Mouse (Mus musculus): ENCODE measurements around the gene Lrp1. TPM values are rescaled to one million over a fixed set of nuclear protein-coding genes. Genes with fewer than 3 reads are reported as not detected.
A peak's percentile ranks its signal among the peaks of the same experiment; 100 is the strongest.

The Lrp1 gene
- polyA plus RNA-seq (2015; fragmentation: Nextera tagmentation; extraction: Ambion mirVana), result 101 and 108 TPM in 2 replicates

DNA sequence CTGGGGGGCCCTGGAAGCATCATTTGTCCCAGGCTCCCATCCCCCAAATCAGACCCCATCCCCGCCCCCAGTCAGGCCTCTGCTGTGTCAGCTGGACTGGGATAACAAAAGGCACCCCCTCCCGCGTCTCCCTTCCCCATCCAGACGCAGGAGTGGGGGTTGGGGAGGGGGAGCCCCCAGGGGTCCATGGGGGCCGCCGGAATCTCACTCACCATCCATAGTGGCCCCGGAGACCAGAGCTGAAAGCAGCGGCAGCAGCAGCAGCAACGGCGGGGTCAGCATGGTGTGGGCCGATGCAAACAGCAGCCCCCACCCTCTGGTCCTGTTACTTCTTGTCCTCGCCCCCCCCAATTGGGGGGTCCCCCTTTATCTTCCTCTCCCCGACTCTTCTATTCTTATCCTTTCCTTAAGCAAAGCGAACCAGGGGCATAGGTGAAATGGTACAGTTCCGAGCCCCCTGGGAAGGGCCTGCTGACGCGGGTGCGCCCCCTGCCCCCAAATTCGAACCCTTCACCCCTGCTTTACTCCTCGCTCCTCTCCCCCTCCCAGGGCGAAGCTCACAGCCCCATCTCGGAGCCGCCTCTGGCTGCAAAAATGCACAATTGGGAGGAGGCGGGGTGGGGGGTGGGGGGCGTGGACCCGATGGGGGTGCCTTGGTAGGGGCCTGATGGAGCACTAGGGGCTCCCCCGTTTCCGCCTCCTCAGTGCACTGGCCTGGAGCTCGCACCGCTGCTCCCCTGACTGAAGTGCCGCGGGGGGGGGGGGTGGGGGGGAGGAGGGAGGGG is at the start of gene Lrp1:
Gene Lrp1 (minus strand): TSS at position 743 of the 785 bp plus-strand sequence.
- 0% methylated on average over 25 of the region's 32 CpGs for WGBS

GRCm38 (mm10) chr10:127670185-127670584 is 49.2 kb upstream of the Lrp1 start:
- H3K4me1 ChIP-seq (replicated peaks), result peaks cover 39% of the 10 kb centered on the region
- H3K4me3 ChIP-seq, result no peak overlapping the region
- no peak overlapping the region for H3K27ac ChIP-seq
- H3K4me2 ChIP-seq, result no peak overlapping the region
- ATAC-seq (ENCODE audit: low FRiP score), result no peak
- WGBS, result 93% methylated on average over 2 of the region's 2 CpGs
- H3K9ac ChIP-seq, result no peak overlapping the region
- no peaks in the 10 kb centered on the region for H3K9me3 ChIP-seq
- no peaks in the 10 kb centered on the region for H3K36me3 ChIP-seq
- peaks cover 46% of the 10 kb centered on the region for H3K27me3 ChIP-seq

More for the DNA sequence above, at the start of gene Lrp1:
- H3K36me3 ChIP-seq, result 0 out of 2 replicates have a peak, but pooled peaks cover 3% of the 10 kb centered on the region
- ATAC-seq (ENCODE audit: low FRiP score), result peak; percentile 81
- H3K4me1 ChIP-seq (replicated peaks), result peaks cover 52% of the 10 kb centered on the region
- H3K27ac ChIP-seq, result peak within 1 kb of the TSS; percentile 95
- no peaks in the 10 kb centered on the region for H3K9me3 ChIP-seq
- H3K4me2 ChIP-seq, result peak within 1 kb of the TSS; percentile 84
- no peaks in the 10 kb centered on the region for H3K27me3 ChIP-seq
- peak within 1 kb of the TSS; percentile 97 for H3K9ac ChIP-seq
- H3K4me3 ChIP-seq, result peak within 1 kb of the TSS; percentile 91

- H3K27ac ChIP-seq, result no peak overlapping the region
- WGBS, result 24% methylated on average over 7 of the region's 7 CpGs
- no peak for ATAC-seq (ENCODE audit: low FRiP score)
- no peak overlapping the region for H3K9ac ChIP-seq
- no peak overlapping the region; the same call in 1 of the 2 replicates for H3K4me2 ChIP-seq
- no peak overlapping the region for H3K4me3 ChIP-seq
- H3K4me1 ChIP-seq (replicated peaks), result peaks cover 50% of the 10 kb centered on the region
- H3K36me3 ChIP-seq, result no peaks in the 10 kb centered on the region
- peaks cover 57% of the 10 kb centered on the region for H3K27me3 ChIP-seq
- H3K9me3 ChIP-seq, result no peaks in the 10 kb centered on the region
Measured at GRCm38 (mm10) chr10:127669170-127669569, 48.2 kb upstream of the Lrp1 start.

GRCm38 (mm10) chr10:127668093-127669050 is 47.4 kb upstream of the Lrp1 start, which contains the start of gene Nab2:
Nab2 (minus strand) TSS chr10:127668568.
- no peaks in the 10 kb centered on the region for H3K9me3 ChIP-seq
- 3% methylated on average over 39 of the region's 40 CpGs for WGBS
- no peaks in the 10 kb centered on the region for H3K36me3 ChIP-seq
- H3K9ac ChIP-seq, result peak within 1 kb of the TSS; percentile 67
- H3K27ac ChIP-seq, result peak within 1 kb of the TSS; percentile 74
- H3K4me1 ChIP-seq (replicated peaks), result peaks cover 53% of the 10 kb centered on the region
- peaks cover 65% of the 10 kb centered on the region for H3K27me3 ChIP-seq
- H3K4me3 ChIP-seq, result peak within 1 kb of the TSS; percentile 50
- no peak for ATAC-seq (ENCODE audit: low FRiP score)
- peak within 1 kb of the TSS; percentile 75 for H3K4me2 ChIP-seq

DNA sequence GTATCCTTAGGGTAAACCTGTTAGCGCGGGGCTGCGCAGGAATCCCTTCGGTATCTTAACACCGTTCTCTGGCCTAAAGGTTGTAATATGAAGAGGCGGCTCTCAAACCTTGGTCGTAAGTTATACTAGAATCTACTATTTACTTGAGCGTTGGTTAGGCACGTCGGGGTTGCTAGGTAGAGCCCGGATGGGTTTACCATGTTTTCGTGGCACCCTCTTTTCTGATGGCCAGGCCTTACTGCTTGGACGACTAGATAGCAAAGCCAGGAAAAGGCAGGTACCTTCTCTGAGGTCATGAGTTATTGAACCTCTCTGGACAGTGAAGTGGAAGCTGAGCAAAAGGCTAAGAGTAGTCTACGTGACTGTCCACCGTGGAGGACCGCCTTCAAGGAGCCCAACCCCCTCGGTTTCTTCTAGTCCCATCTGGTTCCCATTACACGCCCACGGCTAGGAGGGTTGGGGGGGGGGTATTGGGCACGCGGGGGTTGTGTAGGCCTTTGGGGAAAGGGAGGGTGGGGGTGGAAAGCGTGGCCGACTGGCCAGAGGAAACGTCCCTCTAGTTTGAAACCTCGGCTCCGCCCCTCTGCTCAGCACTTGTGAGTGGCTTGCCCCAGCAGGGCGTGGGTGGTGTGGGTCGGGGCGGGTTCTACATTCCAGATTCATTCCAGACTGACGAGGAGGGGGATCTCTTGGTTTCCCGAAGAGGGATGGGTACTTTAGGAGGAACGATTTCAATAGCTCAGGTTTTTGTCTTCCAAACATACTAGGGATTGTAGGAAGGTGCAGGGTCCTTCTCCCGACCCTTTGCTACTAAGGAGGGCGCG is 46.5 kb upstream of the Lrp1 start:
- no peak for ATAC-seq (ENCODE audit: low FRiP score)
- H3K9me3 ChIP-seq, result no peaks in the 10 kb centered on the region
- peak overlapping the region; percentile 75 for H3K4me2 ChIP-seq
- no peaks in the 10 kb centered on the region for H3K36me3 ChIP-seq
- H3K4me1 ChIP-seq (replicated peaks), result peaks cover 60% of the 10 kb centered on the region
- H3K4me3 ChIP-seq, result peak overlapping the region; percentile 50
- peak overlapping the region; percentile 74 for H3K27ac ChIP-seq
- WGBS, result 2% methylated on average over 35 of the region's 35 CpGs
- H3K27me3 ChIP-seq, result peaks cover 73% of the 10 kb centered on the region
- H3K9ac ChIP-seq, result peak overlapping the region; percentile 67

GRCm38 (mm10) chr10:127666501-127667268 is 45.7 kb upstream of the Lrp1 start, which contains the start of gene Nemp1:
Nemp1 (plus strand) TSS chr10:127666901.
- H3K27ac ChIP-seq, result peak within 1 kb of the TSS; percentile 74
- H3K4me2 ChIP-seq, result peak within 1 kb of the TSS; percentile 75
- H3K4me3 ChIP-seq, result peak within 1 kb of the TSS; percentile 50
- H3K36me3 ChIP-seq, result no peaks in the 10 kb centered on the region
- ATAC-seq (ENCODE audit: low FRiP score), result peak; percentile 43
- peaks cover 68% of the 10 kb centered on the region for H3K4me1 ChIP-seq (replicated peaks)
- under 1% methylated on average over 56 of the region's 73 CpGs for WGBS
- no peaks in the 10 kb centered on the region for H3K9me3 ChIP-seq
- peaks cover 81% of the 10 kb centered on the region for H3K27me3 ChIP-seq
- H3K9ac ChIP-seq, result peak within 1 kb of the TSS; percentile 67

GRCm38 (mm10) chr10:127665366-127666181 is 44.6 kb upstream of the Lrp1 start:
- Histone ChIP-seq H3K27ac (peak overlapping the region; percentile 27; the same call in 1 of the 2 replicates), H3K4me3 (peak overlapping the region; percentile 50), H3K4me1 (replicated peaks) (peaks cover 72% of the 10 kb centered on the region), H3K9me3 (no peaks in the 10 kb centered on the region), H3K36me3 (no peaks in the 10 kb centered on the region), H3K9ac (peak overlapping the region; percentile 67), H3K27me3 (peaks cover 92% of the 10 kb centered on the region), H3K4me2 (peak overlapping the region; percentile 75)
- ATAC-seq (ENCODE audit: low FRiP score), result no peak
- 3% methylated on average over 14 of the region's 14 CpGs for WGBS

- 11% methylated on average over 13 of the region's 13 CpGs for WGBS
- Histone ChIP-seq H3K9ac (no peak overlapping the region), H3K4me1 (replicated peaks) (peaks cover 72% of the 10 kb centered on the region), H3K36me3 (no peaks in the 10 kb centered on the region), H3K27me3 (peaks cover 96% of the 10 kb centered on the region), H3K4me2 (peak overlapping the region; percentile 75), H3K27ac (no peak overlapping the region), H3K4me3 (peak overlapping the region; percentile 50; the same call in 1 of the 2 replicates), H3K9me3 (no peaks in the 10 kb centered on the region)
- ATAC-seq (ENCODE audit: low FRiP score), result no peak
Measured at GRCm38 (mm10) chr10:127664891-127665290, 43.9 kb upstream of the Lrp1 start.

- H3K4me3 ChIP-seq, result 0 out of 2 replicates have a peak overlapping the region, but pooled peaks have one; percentile 50
- no peaks in the 10 kb centered on the region for H3K36me3 ChIP-seq
- H3K27ac ChIP-seq, result no peak overlapping the region
- no peak for ATAC-seq (ENCODE audit: low FRiP score)
- no peaks in the 10 kb centered on the region for H3K9me3 ChIP-seq
- peaks cover 71% of the 10 kb centered on the region for H3K4me1 ChIP-seq (replicated peaks)
- peaks cover 96% of the 10 kb centered on the region for H3K27me3 ChIP-seq
- H3K4me2 ChIP-seq, result peak overlapping the region; percentile 26; the same call in 1 of the 2 replicates
- WGBS, result 11% methylated on average over 16 of the region's 16 CpGs
- H3K9ac ChIP-seq, result no peak overlapping the region
Measured at GRCm38 (mm10) chr10:127664166-127664565, 43.2 kb upstream of the Lrp1 start.

DNA sequence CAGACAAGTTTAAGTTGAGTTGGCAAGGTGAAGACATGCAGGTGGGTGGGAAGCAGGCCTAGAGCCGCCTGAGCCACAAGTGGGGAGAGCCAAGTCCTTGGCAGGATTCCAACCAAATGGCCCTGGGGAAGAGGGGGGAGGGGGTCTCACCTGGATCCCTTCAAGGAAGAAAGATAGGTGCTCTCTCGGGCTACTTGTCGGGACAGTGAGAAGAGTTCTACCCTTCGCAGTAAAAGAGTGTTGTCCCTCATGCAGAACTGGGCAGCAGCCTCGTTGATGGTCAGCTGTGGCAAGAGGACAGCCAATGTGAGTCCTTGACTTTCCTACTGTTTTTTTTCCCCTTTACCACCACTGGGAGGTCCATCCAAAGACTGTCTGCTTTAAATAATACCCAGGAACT is 42.6 kb upstream of the Lrp1 start:
- Histone ChIP-seq H3K36me3 (no peaks in the 10 kb centered on the region), H3K9me3 (no peaks in the 10 kb centered on the region), H3K4me1 (replicated peaks) (peaks cover 66% of the 10 kb centered on the region), H3K9ac (no peak overlapping the region), H3K4me3 (no peak overlapping the region), H3K27me3 (peaks cover 96% of the 10 kb centered on the region), H3K4me2 (no peak overlapping the region), H3K27ac (no peak overlapping the region)
- WGBS, result 17% methylated on average over 5 of the region's 5 CpGs
- ATAC-seq (ENCODE audit: low FRiP score), result no peak
